Mouse (Mus musculus) megakaryocyte-erythroid progenitor cell, adult 5-6 weeks (primary cell): ENCODE data around the gene Cd99l2. TPM values are rescaled to one million over a fixed set of nuclear protein-coding genes. Genes with fewer than 3 reads are reported as not detected.
"Not testable (repeated sequence)": the region's sequence is repeated elsewhere in the genome, so short reads cannot be mapped to it uniquely, and the experiment has no call there.

Experiments used
- ATAC-seq: replicated peaks from 2 replicates; pipeline ENCODE4 v1.8.0; 2016; ENCODE audit warnings: mild to moderate bottlenecking, inconsistent platforms; ENCODE audit not compliant: severe bottlenecking, poor library complexity, low FRiP score, low TSS enrichment
- total RNA-seq, 2 experiments: library from RNA; stranded (forward) in 1 of 2; stranded (reverse) in 1 of 2; fragments of 200-1000, 215-1000 nt in 1 of 2; fragments of >200 nt in 1 of 2; fragmentation: Nextera tagmentation in 1 of 2; gene quantifications; 2 replicates each; pipeline ENCODE4 v1.2.3; 2014 to 2017

The Cd99l2 gene
- 11.0 and 13.3 TPM in 2 replicates for total RNA-seq (2014; fragmentation: Nextera tagmentation)
- 18.9 and 20.3 TPM in 2 replicates for total RNA-seq (2017)

- peak; percentile 99 for ATAC-seq
Measured at GRCm38 (mm10) chrX:71492634-71493278, at the start of gene Cd99l2. Gene Cd99l2 (minus strand): TSS chrX:71492849.

GRCm38 (mm10) chrX:71540821-71541510 lies 48.3 kb upstream of the Cd99l2 start:
- ATAC-seq: no peak

GRCm38 (mm10) chrX:71537791-71538190 lies 45.1 kb upstream of the Cd99l2 start:
- no peak for ATAC-seq

GRCm38 (mm10) chrX:71534102-71534501 lies 41.5 kb upstream of the Cd99l2 start:
- ATAC-seq: 0 out of 2 replicates have a peak, but pooled peaks have one; percentile 59

GRCm38 (mm10) chrX:71532635-71533034 lies 40.0 kb upstream of the Cd99l2 start:
- peak; percentile 65; the same call in 1 of the 2 replicates for ATAC-seq

GRCm38 (mm10) chrX:71528646-71529045 lies 36.0 kb upstream of the Cd99l2 start:
- no peak for ATAC-seq

- no peak for ATAC-seq
Measured at GRCm38 (mm10) chrX:71528150-71528549, 35.5 kb upstream of the Cd99l2 start.

GRCm38 (mm10) chrX:71527461-71527860 lies 34.8 kb upstream of the Cd99l2 start:
- no peak for ATAC-seq

- peak; percentile 62 for ATAC-seq
Measured at GRCm38 (mm10) chrX:71525593-71526299, 33.1 kb upstream of the Cd99l2 start.

GRCm38 (mm10) chrX:71524310-71524709 lies 31.7 kb upstream of the Cd99l2 start:
- ATAC-seq: no peak

GRCm38 (mm10) chrX:71522889-71523288 lies 30.2 kb upstream of the Cd99l2 start:
- ATAC-seq: peak; percentile 63

GRCm38 (mm10) chrX:71519252-71519651 lies 26.6 kb upstream of the Cd99l2 start:
- ATAC-seq: peak; percentile 65; the same call in 1 of the 2 replicates

GRCm38 (mm10) chrX:71506591-71506990 lies 13.9 kb upstream of the Cd99l2 start:
- not testable (repeated sequence) for ATAC-seq

GRCm38 (mm10) chrX:71493279-71493656 lies 619 bp upstream of the Cd99l2 start:
- peak; percentile 34 for ATAC-seq

GRCm38 (mm10) chrX:71491931-71492633 lies 567 bp downstream of the Cd99l2 start:
- no peak for ATAC-seq

GRCm38 (mm10) chrX:71489353-71489752 lies 3.3 kb downstream of the Cd99l2 start:
- ATAC-seq: no peak

GRCm38 (mm10) chrX:71482244-71482643 lies 10.4 kb downstream of the Cd99l2 start:
- no peak for ATAC-seq

- ATAC-seq: no peak
Measured at GRCm38 (mm10) chrX:71475992-71476391, 16.7 kb downstream of the Cd99l2 start.

GRCm38 (mm10) chrX:71475497-71475896 lies 17.2 kb downstream of the Cd99l2 start:
- ATAC-seq: 0 out of 2 replicates have a peak, but pooled peaks have one; percentile 38

- ATAC-seq: no peak
Measured at GRCm38 (mm10) chrX:71475084-71475483, 17.6 kb downstream of the Cd99l2 start.
